Mouse (Mus musculus): Measurements from ENCODE around the gene Zmat3. TPM values are rescaled to one million over a fixed set of nuclear protein-coding genes. Genes with fewer than 3 reads are reported as not detected.
A peak's percentile ranks its signal among the peaks of the same experiment; 100 is the strongest.

The Zmat3 gene
- polyA plus RNA-seq, 1 experiment, result 44.8 TPM

DNA sequence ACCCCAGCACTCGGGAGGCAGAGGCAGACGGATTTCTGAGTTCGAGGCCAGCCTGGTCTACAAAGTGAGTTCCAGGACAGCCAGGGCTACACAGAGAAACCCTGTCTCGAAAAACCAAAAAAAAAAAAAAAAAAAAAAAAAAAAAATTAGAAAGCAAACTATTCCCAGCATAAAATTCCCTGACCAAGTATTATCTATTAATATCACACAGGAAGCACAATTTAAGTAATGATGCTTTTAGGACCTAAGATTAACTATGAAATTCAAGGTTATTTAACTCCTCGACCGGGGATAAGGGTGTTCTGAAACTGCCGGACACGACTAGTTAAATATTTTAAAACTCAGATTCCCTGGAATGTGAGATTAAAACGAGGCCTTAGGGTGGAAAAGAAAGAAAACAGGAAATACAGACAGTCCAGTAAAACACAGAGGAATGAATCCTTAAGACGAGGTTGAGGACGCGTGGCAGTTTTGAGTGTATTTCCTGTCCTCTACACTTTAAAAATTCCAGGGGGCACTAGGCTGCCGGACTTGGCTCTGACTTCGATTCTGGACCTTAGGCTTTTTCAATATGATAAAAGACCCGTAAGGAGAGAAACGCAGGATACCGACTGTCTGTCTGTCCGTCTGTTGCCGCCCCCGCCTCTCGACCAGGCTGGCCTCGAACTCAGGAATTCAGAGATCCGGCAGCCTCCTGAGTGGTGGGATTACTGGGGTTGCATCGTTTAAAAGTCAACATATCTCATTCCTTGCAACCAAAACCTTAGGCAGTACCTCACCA is 30.1 kb upstream of the Zmat3 start:
- Histone ChIP-seq H3K27ac (ENCODE audit: insufficient read depth, low read length) (peak overlapping the region; percentile 78; the same call in 1 of the 2 replicates), H3K27me3 (ENCODE audit: control insufficient read depth, insufficient read depth, low read length) (no peaks in the 10 kb centered on the region), H3K4me3 (replicated peaks; ENCODE audit: insufficient read depth, low read depth, low read length) (peak overlapping the region; percentile 71), H3K4me1 (ENCODE audit: control insufficient read depth, insufficient read depth, low read length) (peaks cover 7% of the 10 kb centered on the region)
- peak; percentile 43 to 58 for DNase-seq
- no peak for TF ChIP-seq CTCF (IDR thresholded peaks at IDR 0.05; ENCODE audit: borderline replicate concordance, insufficient read depth, low read depth, low read length)
- no peak for TF ChIP-seq POLR2A (IDR thresholded peaks at IDR 0.05; ENCODE audit: borderline replicate concordance, insufficient read depth, low read length)
- WGBS, result 22% methylated on average over 24 of the region's 24 CpGs

DNA sequence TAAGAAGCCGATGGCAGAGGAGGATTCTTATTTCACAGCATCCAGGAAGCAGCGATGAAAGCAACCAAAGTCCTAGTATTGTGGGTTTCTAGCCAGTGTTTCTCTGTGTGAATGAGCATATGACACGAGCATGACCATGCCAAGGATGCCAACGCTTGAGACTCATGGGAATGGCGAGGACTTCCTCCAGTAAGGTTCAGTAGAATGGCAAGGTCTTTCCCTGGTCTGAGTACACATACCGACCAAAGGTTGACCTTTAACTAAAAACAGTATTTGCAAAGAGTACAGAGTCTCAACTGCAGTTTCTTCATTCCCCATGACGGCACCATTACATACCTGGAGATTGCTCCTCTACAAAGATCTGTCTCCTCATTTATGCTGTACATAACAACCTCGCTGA is 28.2 kb upstream of the Zmat3 start:
- no peak for DNase-seq
- TF ChIP-seq POLR2A (IDR thresholded peaks at IDR 0.05; ENCODE audit: borderline replicate concordance, insufficient read depth, low read length) (no peak), CTCF (IDR thresholded peaks at IDR 0.05; ENCODE audit: borderline replicate concordance, insufficient read depth, low read depth, low read length) (no peak)
- Histone ChIP-seq H3K4me1 (ENCODE audit: control insufficient read depth, insufficient read depth, low read length) (no peaks in the 10 kb centered on the region; the same call in 1 of the 2 replicates), H3K4me3 (replicated peaks; ENCODE audit: insufficient read depth, low read depth, low read length) (no peak overlapping the region), H3K27me3 (ENCODE audit: control insufficient read depth, insufficient read depth, low read length) (no peaks in the 10 kb centered on the region), H3K27ac (ENCODE audit: insufficient read depth, low read length) (no peak overlapping the region)
- WGBS, result 89% methylated on average over 8 of the region's 8 CpGs

DNA sequence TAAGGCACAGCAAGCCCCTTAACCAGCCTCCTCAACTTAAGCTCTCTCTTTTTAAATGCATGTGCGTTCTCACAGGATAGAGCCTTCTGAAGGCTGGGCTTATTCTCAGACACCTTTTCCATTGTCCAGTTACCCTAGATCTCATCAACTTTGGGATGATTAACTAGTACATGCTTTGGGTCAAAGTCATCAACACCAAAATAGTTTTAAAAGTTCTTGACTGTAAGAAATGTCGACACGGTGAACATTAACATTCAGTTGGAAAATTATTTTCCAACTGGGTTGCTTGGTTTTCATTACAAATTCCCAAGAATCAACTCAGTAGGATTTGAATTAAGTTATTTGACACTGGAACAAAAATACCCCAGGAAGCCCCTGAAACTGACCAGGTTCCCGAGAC is 27.0 kb upstream of the Zmat3 start:
- TF ChIP-seq POLR2A (IDR thresholded peaks at IDR 0.05; ENCODE audit: borderline replicate concordance, insufficient read depth, low read length) (no peak), CTCF (IDR thresholded peaks at IDR 0.05; ENCODE audit: borderline replicate concordance, insufficient read depth, low read depth, low read length) (no peak)
- Histone ChIP-seq H3K27me3 (ENCODE audit: control insufficient read depth, insufficient read depth, low read length) (no peaks in the 10 kb centered on the region), H3K4me3 (replicated peaks; ENCODE audit: insufficient read depth, low read depth, low read length) (no peak overlapping the region), H3K27ac (ENCODE audit: insufficient read depth, low read length) (no peak overlapping the region), H3K4me1 (ENCODE audit: control insufficient read depth, insufficient read depth, low read length) (no peaks in the 10 kb centered on the region; the same call in 1 of the 2 replicates)
- 82% methylated on average over 4 of the region's 4 CpGs for WGBS
- DNase-seq, result no peak

DNA sequence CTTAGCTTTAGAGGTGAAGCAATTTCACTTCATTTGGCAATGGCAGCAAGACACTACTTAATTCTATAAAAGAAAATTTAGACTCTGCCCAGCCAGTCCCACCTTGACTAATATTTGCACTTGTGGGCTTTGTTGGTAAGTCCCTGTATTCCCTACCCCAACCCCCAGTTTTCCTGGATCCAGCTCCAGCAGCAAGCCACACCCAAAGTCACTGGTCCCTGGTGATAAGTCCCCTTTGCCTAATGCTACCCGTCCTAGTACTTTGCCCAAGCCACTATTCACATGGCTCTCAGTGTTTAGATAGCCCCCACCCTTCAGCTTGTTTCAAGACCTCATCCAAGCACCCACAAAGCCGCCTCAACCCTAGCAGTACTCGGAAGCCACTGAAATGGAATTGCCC is 15.7 kb upstream of the Zmat3 start:
- 81% methylated on average over 3 of the region's 3 CpGs for WGBS
- no peaks in the 10 kb centered on the region for H3K4me1 ChIP-seq (ENCODE audit: control insufficient read depth, insufficient read depth, low read length)
- H3K4me3 ChIP-seq (replicated peaks; ENCODE audit: insufficient read depth, low read depth, low read length), result no peak overlapping the region
- H3K27me3 ChIP-seq (ENCODE audit: control insufficient read depth, insufficient read depth, low read length), result no peaks in the 10 kb centered on the region; the same call in 1 of the 2 replicates
- DNase-seq, result no peak
- no peak for TF ChIP-seq POLR2A (IDR thresholded peaks at IDR 0.05; ENCODE audit: borderline replicate concordance, insufficient read depth, low read length)
- no peak for TF ChIP-seq CTCF (IDR thresholded peaks at IDR 0.05; ENCODE audit: borderline replicate concordance, insufficient read depth, low read depth, low read length)
- H3K27ac ChIP-seq (ENCODE audit: insufficient read depth, low read length), result no peak overlapping the region

DNA sequence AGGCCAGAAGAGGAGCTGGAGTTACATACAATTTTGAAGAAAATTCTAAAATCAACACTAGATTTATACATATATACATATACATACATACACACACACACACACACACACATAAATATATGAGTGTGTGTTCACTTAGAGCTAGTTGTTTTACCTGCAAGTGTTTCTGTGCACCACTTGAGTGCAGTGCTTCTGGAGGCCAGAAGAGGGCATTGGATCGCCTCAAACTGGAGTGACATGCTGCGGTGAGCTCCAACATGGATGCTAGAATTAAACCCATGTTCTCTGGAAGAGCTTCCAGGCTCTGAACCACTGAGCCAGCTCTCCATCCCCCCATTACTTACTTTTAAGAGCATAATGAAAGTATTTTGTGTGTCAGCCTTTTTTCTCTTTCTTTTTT is 14.1 kb upstream of the Zmat3 start:
- Histone ChIP-seq H3K27me3 (ENCODE audit: control insufficient read depth, insufficient read depth, low read length) (no peaks in the 10 kb centered on the region; the same call in 1 of the 2 replicates), H3K27ac (ENCODE audit: insufficient read depth, low read length) (no peak overlapping the region), H3K4me1 (ENCODE audit: control insufficient read depth, insufficient read depth, low read length) (no peaks in the 10 kb centered on the region), H3K4me3 (replicated peaks; ENCODE audit: insufficient read depth, low read depth, low read length) (no peak overlapping the region)
- TF ChIP-seq CTCF (IDR thresholded peaks at IDR 0.05; ENCODE audit: borderline replicate concordance, insufficient read depth, low read depth, low read length), result no peak; the same call in 1 of the 2 replicates
- TF ChIP-seq POLR2A (IDR thresholded peaks at IDR 0.05; ENCODE audit: borderline replicate concordance, insufficient read depth, low read length), result no peak
- WGBS, result 54% methylated on average over 2 of the region's 2 CpGs
- no peak for DNase-seq

DNA sequence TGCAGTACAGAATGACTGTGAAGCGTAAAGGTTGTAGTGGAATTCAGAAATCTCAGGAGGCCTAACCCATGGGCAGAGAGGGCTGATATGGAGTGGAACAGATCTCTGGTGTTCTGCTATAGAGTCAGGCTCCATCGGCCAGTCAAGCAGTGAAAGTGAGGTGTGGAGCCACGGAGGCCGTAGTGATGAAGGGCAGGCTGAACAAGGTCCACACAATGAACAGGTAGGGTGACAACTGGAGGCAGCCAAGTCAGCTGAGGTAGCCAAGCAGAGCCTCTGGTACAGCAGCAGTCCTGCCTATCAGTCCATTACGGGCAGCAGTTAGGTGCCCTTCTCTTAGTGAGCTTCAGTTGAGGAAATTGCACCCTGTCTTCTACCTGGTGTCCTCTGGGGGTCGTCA is 7.4 kb upstream of the Zmat3 start:
- 86% methylated on average over 6 of the region's 6 CpGs for WGBS
- Histone ChIP-seq H3K4me1 (ENCODE audit: control insufficient read depth, insufficient read depth, low read length) (no peaks in the 10 kb centered on the region), H3K27ac (ENCODE audit: insufficient read depth, low read length) (no peak overlapping the region), H3K4me3 (replicated peaks; ENCODE audit: insufficient read depth, low read depth, low read length) (no peak overlapping the region), H3K27me3 (ENCODE audit: control insufficient read depth, insufficient read depth, low read length) (no peaks in the 10 kb centered on the region)
- no peak for DNase-seq
- no peak for TF ChIP-seq POLR2A (IDR thresholded peaks at IDR 0.05; ENCODE audit: borderline replicate concordance, insufficient read depth, low read length)
- TF ChIP-seq CTCF (IDR thresholded peaks at IDR 0.05; ENCODE audit: borderline replicate concordance, insufficient read depth, low read depth, low read length), result no peak

DNA sequence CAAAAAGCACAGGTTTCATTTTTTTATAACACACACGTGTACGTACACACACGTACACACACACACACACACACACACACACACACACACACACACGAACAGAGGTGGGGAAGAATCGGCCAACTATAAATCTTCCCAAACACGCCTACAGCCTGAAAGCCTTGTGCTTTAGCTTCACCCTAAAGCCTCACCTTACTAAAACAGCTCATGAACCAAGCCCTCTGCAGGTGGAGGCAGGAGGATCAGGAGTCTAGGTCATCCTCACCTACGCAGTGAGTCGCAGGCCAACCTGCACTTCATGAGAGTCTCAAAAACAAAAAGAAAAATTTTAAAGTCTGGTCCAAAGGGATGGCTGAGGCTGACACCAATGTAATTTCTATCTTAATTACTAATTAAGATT is 6.7 kb upstream of the Zmat3 start:
- Histone ChIP-seq H3K27ac (ENCODE audit: insufficient read depth, low read length) (no peak overlapping the region), H3K4me1 (ENCODE audit: control insufficient read depth, insufficient read depth, low read length) (no peaks in the 10 kb centered on the region), H3K27me3 (ENCODE audit: control insufficient read depth, insufficient read depth, low read length) (no peaks in the 10 kb centered on the region), H3K4me3 (replicated peaks; ENCODE audit: insufficient read depth, low read depth, low read length) (no peak overlapping the region)
- no peak for DNase-seq
- WGBS, result 89% methylated on average over 8 of the region's 8 CpGs
- no peak for TF ChIP-seq CTCF (IDR thresholded peaks at IDR 0.05; ENCODE audit: borderline replicate concordance, insufficient read depth, low read depth, low read length)
- no peak for TF ChIP-seq POLR2A (IDR thresholded peaks at IDR 0.05; ENCODE audit: borderline replicate concordance, insufficient read depth, low read length)

DNA sequence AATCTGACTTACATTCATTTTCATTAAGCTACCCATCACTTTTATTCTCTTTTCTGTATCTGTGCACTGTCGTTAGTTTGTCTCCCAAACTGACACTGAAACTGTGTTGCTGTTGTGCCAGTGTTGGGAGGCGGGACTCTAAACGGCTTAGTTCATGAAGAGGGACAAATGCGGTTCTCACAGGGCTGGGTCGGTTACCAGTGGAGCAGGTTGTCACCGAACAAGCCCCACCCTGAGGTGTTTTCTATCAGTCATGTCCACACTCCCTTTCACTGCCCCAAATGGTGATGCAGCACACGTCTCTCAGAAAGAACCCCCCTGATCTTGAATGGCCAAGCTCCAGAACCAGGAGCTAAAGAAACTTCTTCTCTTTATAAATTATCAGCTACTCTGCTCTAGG is 6.1 kb upstream of the Zmat3 start:
- H3K4me1 ChIP-seq (ENCODE audit: control insufficient read depth, insufficient read depth, low read length), result no peaks in the 10 kb centered on the region
- no peak for TF ChIP-seq CTCF (IDR thresholded peaks at IDR 0.05; ENCODE audit: borderline replicate concordance, insufficient read depth, low read depth, low read length)
- TF ChIP-seq POLR2A (IDR thresholded peaks at IDR 0.05; ENCODE audit: borderline replicate concordance, insufficient read depth, low read length), result no peak
- H3K4me3 ChIP-seq (replicated peaks; ENCODE audit: insufficient read depth, low read depth, low read length), result no peak overlapping the region
- no peaks in the 10 kb centered on the region for H3K27me3 ChIP-seq (ENCODE audit: control insufficient read depth, insufficient read depth, low read length)
- no peak for DNase-seq
- H3K27ac ChIP-seq (ENCODE audit: insufficient read depth, low read length), result no peak overlapping the region
- 75% methylated on average over 7 of the region's 7 CpGs for WGBS
